In genomic region chr4:150601489-150601888, GRCm38 (mm10) we compare ENCODE assay signal across 29 mouse cellular contexts. TPM values are rescaled to one million over a fixed set of nuclear protein-coding genes. Genes with fewer than 3 reads are reported as not detected.
DNase-seq lines count a peak whose midpoint lies in the region; ATAC-seq lines count a peak whose summit lies in the region.
"Had no signal": no experiment of that assay in that cellular context is flagged by ENCODE, and none has a peak within 500 bp of the region (broad histone marks: within the 10 kb centered on the region; RNA-seq: fewer than 3 reads in every experiment).

No protein-coding gene starts in this region.

- no peak overlapping the region for H3K4me2 ChIP-seq in hindbrain, embryonic 14.5 days (replicated peaks)
- no peak overlapping the region for H3K4me2 ChIP-seq in hindbrain, embryonic 11.5 days (replicated peaks; ENCODE audit: low read depth, low read length)
- no peak overlapping the region for H3K4me2 ChIP-seq in midbrain, embryonic 12.5 days (replicated peaks)
- H3K4me2 ChIP-seq in midbrain, embryonic 11.5 days, result no peak overlapping the region
- H3K4me2 ChIP-seq in hindbrain, embryonic 16.5 days (ENCODE audit: low read length), result no peak overlapping the region
- H3K4me2 ChIP-seq in midbrain, embryonic 16.5 days (ENCODE audit: low read length), result no peak overlapping the region
- H3K4me2 ChIP-seq: embryonic facial prominence, embryonic 15.5 days; forebrain, embryonic 12.5 days; heart, embryonic 11.5 days; limb, embryonic 15.5 days; liver, embryonic 13.5 days had no signal

- 64% methylated on average over 10 of the region's 10 CpGs for WGBS in hindbrain, embryonic 14.5 days
- WGBS in hindbrain, embryonic 11.5 days, result 88% methylated on average over 10 of the region's 10 CpGs
- 76% methylated on average over 10 of the region's 10 CpGs for whole genome bisulfite sequencing in midbrain, embryonic 12.5 days
- WGBS in midbrain, embryonic 11.5 days, result 85% methylated on average over 10 of the region's 10 CpGs
- WGBS in hindbrain, embryonic 16.5 days, result 74% methylated on average over 10 of the region's 10 CpGs
- WGBS in midbrain, embryonic 16.5 days, result 49% methylated on average over 10 of the region's 10 CpGs

- no peak for DNase-seq in hindbrain, embryonic 14.5 days (ENCODE audit: low spot score)
- DNase-seq in hindbrain, embryonic 11.5 days (ENCODE audit: low spot score), result no peak
- no peak for DNase-seq in midbrain, embryonic 11.5 days (ENCODE audit: low spot score, missing footprints)
- DNase-seq in embryo, embryonic 10 days (ENCODE audit: low spot score), result no peak
- DNase-seq: adrenal gland, postnatal 36 days; cerebellum, adult 2 months; cerebellum, postnatal 14 days; gastrocnemius, postnatal 14 days; heart, adult 18-20 months; heart, postnatal 36 days; kidney, adult 18-20 months; kidney, postnatal 36 days; layer of hippocampus, postnatal 36 days; left cerebral cortex, postnatal 4 days; liver, embryonic 13.5 days; lung, adult 18-20 months; lung, postnatal 14 days; thymus, adult 2 months; thymus, postnatal 36 days had no signal

- H3K9ac ChIP-seq in hindbrain, embryonic 14.5 days, result no peak overlapping the region
- no peak overlapping the region for H3K9ac ChIP-seq in hindbrain, embryonic 11.5 days (ENCODE audit: low read depth, low read length)
- no peak overlapping the region for H3K9ac ChIP-seq in midbrain, embryonic 12.5 days (replicated peaks)
- H3K9ac ChIP-seq in midbrain, embryonic 11.5 days (ENCODE audit: low read length), result no peak overlapping the region
- no peak overlapping the region for H3K9ac ChIP-seq in hindbrain, embryonic 16.5 days (ENCODE audit: low read depth, low read length)
- H3K9ac ChIP-seq in midbrain, embryonic 16.5 days (ENCODE audit: low read depth, low read length), result 0 out of 2 replicates have a peak overlapping the region, but pooled peaks have one; percentile 25
- H3K9ac ChIP-seq: embryonic facial prominence, embryonic 15.5 days; forebrain, embryonic 12.5 days; limb, embryonic 15.5 days; liver, embryonic 13.5 days had no signal

- H3K36me3 ChIP-seq in hindbrain, embryonic 14.5 days (replicated peaks; ENCODE audit: control insufficient read depth, insufficient read depth), result no peaks in the 10 kb centered on the region
- H3K36me3 ChIP-seq in hindbrain, embryonic 11.5 days (ENCODE audit: control insufficient read depth, insufficient read depth, low read length), result no peaks in the 10 kb centered on the region
- no peaks in the 10 kb centered on the region for H3K36me3 ChIP-seq in midbrain, embryonic 12.5 days
- no peaks in the 10 kb centered on the region for H3K36me3 ChIP-seq in midbrain, embryonic 11.5 days (ENCODE audit: control insufficient read depth, insufficient read depth, low read length)
- no peaks in the 10 kb centered on the region for H3K36me3 ChIP-seq in hindbrain, embryonic 16.5 days (ENCODE audit: control insufficient read depth, insufficient read depth, low read length)
- no peaks in the 10 kb centered on the region for H3K36me3 ChIP-seq in midbrain, embryonic 16.5 days (ENCODE audit: control insufficient read depth, insufficient read depth, low read length)
- H3K36me3 ChIP-seq: embryonic facial prominence, embryonic 15.5 days; forebrain, embryonic 12.5 days; limb, embryonic 15.5 days had no signal

- H3K4me1 ChIP-seq in hindbrain, embryonic 14.5 days (replicated peaks; ENCODE audit: control insufficient read depth, insufficient read depth, low read length), result peaks cover 33% of the 10 kb centered on the region
- peaks cover 7% of the 10 kb centered on the region; the same call in 1 of the 2 replicates for H3K4me1 ChIP-seq in hindbrain, embryonic 11.5 days (replicated peaks; ENCODE audit: control insufficient read depth, insufficient read depth, low read length)
- H3K4me1 ChIP-seq in midbrain, embryonic 12.5 days, result peaks cover 35% of the 10 kb centered on the region
- H3K4me1 ChIP-seq in midbrain, embryonic 11.5 days (ENCODE audit: control insufficient read depth, insufficient read depth, low read length), result peaks cover 19% of the 10 kb centered on the region
- peaks cover 34% of the 10 kb centered on the region for H3K4me1 ChIP-seq in hindbrain, embryonic 16.5 days (ENCODE audit: control insufficient read depth, insufficient read depth, low read depth, low read length)
- peaks cover 35% of the 10 kb centered on the region for H3K4me1 ChIP-seq in midbrain, embryonic 16.5 days (ENCODE audit: control insufficient read depth, insufficient read depth, low read length)

- no peaks in the 10 kb centered on the region for H3K27me3 ChIP-seq in hindbrain, embryonic 14.5 days (ENCODE audit: control insufficient read depth, insufficient read depth, low read length)
- H3K27me3 ChIP-seq in hindbrain, embryonic 11.5 days (ENCODE audit: control insufficient read depth, insufficient read depth, low read length), result no peaks in the 10 kb centered on the region
- no peaks in the 10 kb centered on the region for H3K27me3 ChIP-seq in midbrain, embryonic 12.5 days
- H3K27me3 ChIP-seq in midbrain, embryonic 11.5 days (ENCODE audit: control insufficient read depth, insufficient read depth, low read length), result no peaks in the 10 kb centered on the region
- H3K27me3 ChIP-seq in hindbrain, embryonic 16.5 days (replicated peaks; ENCODE audit: control insufficient read depth, insufficient read depth, low read length), result no peaks in the 10 kb centered on the region
- H3K27me3 ChIP-seq in midbrain, embryonic 16.5 days (ENCODE audit: control insufficient read depth, insufficient read depth, low read depth, low read length), result no peaks in the 10 kb centered on the region
- H3K27me3 ChIP-seq: embryonic facial prominence, embryonic 15.5 days; limb, embryonic 15.5 days; liver, embryonic 13.5 days had no signal

- H3K27ac ChIP-seq in hindbrain, embryonic 14.5 days, result peak overlapping the region; percentile 72
- H3K27ac ChIP-seq in hindbrain, embryonic 11.5 days (ENCODE audit: low read depth, low read length), result no peak overlapping the region
- H3K27ac ChIP-seq in midbrain, embryonic 12.5 days (replicated peaks), result peak overlapping the region; percentile 39; the same call in 1 of the 2 replicates
- no peak overlapping the region for H3K27ac ChIP-seq in midbrain, embryonic 11.5 days (ENCODE audit: low read depth, low read length)
- peak overlapping the region; percentile 14; the same call in 1 of the 2 replicates for H3K27ac ChIP-seq in hindbrain, embryonic 16.5 days (ENCODE audit: low read depth, low read length)
- peak overlapping the region; percentile 70 for H3K27ac ChIP-seq in midbrain, embryonic 16.5 days (ENCODE audit: low read length)
- H3K27ac ChIP-seq: embryonic facial prominence, embryonic 10.5 days; embryonic facial prominence, embryonic 15.5 days; forebrain, embryonic 12.5 days; limb, embryonic 15.5 days; liver, embryonic 13.5 days had no signal

- no peak overlapping the region for H3K4me3 ChIP-seq in hindbrain, embryonic 14.5 days (replicated peaks; ENCODE audit: low read length)
- no peak overlapping the region for H3K4me3 ChIP-seq in hindbrain, embryonic 11.5 days (ENCODE audit: low read depth, low read length)
- no peak overlapping the region for H3K4me3 ChIP-seq in midbrain, embryonic 12.5 days
- H3K4me3 ChIP-seq in midbrain, embryonic 11.5 days (ENCODE audit: low read depth, low read length), result no peak overlapping the region
- no peak overlapping the region for H3K4me3 ChIP-seq in hindbrain, embryonic 16.5 days (ENCODE audit: low read length)
- H3K4me3 ChIP-seq in midbrain, embryonic 16.5 days (ENCODE audit: low read depth, low read length), result no peak overlapping the region
- H3K4me3 ChIP-seq: embryonic facial prominence, embryonic 10.5 days; embryonic facial prominence, embryonic 15.5 days; forebrain, embryonic 12.5 days; limb, embryonic 15.5 days; liver, embryonic 13.5 days had no signal

- H3K9me3 ChIP-seq in hindbrain, embryonic 14.5 days (ENCODE audit: control insufficient read depth, low read length), result no peaks in the 10 kb centered on the region
- no peaks in the 10 kb centered on the region for H3K9me3 ChIP-seq in hindbrain, embryonic 11.5 days (ENCODE audit: control insufficient read depth, low read length)
- H3K9me3 ChIP-seq in midbrain, embryonic 12.5 days, result no peaks in the 10 kb centered on the region
- H3K9me3 ChIP-seq in midbrain, embryonic 11.5 days (ENCODE audit: control insufficient read depth, low read length), result no peaks in the 10 kb centered on the region
- no peaks in the 10 kb centered on the region for H3K9me3 ChIP-seq in hindbrain, embryonic 16.5 days (ENCODE audit: control insufficient read depth, low read length)
- no peaks in the 10 kb centered on the region for H3K9me3 ChIP-seq in midbrain, embryonic 16.5 days (replicated peaks; ENCODE audit: control insufficient read depth, low read length, poor library complexity, severe bottlenecking)
- H3K9me3 ChIP-seq: embryonic facial prominence, embryonic 10.5 days; embryonic facial prominence, embryonic 15.5 days; forebrain, embryonic 12.5 days; limb, embryonic 15.5 days; liver, embryonic 13.5 days had no signal

- no peak for ATAC-seq in hindbrain, embryonic 14.5 days (ENCODE audit: low FRiP score)
- ATAC-seq in hindbrain, embryonic 11.5 days (ENCODE audit: low FRiP score), result no peak
- ATAC-seq in midbrain, embryonic 12.5 days (ENCODE audit: low FRiP score, low read depth), result no peak
- ATAC-seq in midbrain, embryonic 11.5 days (ENCODE audit: low FRiP score), result no peak
- ATAC-seq in hindbrain, embryonic 16.5 days, result no peak
- no peak for ATAC-seq in midbrain, embryonic 16.5 days
- ATAC-seq: CD4-positive, CD25-positive, alpha-beta regulatory T cell, adult 4 months had no signal

RNA-seq across cellular contexts. Expression of gene Slc45a1, which starts 50.5 kb away (rescaled TPM):
- 35.9 and 37.9 TPM in 2 replicates for polyA plus RNA-seq in hindbrain, embryonic 14.5 days (2014; fragmentation: Nextera tagmentation; extraction: Ambion mirVana)
- 5.6 and 7.8 TPM in 2 replicates for polyA plus RNA-seq in hindbrain, embryonic 11.5 days (2014; fragmentation: Nextera tagmentation; extraction: Ambion mirVana)
- polyA plus RNA-seq in midbrain, embryonic 12.5 days (2016; fragmentation: Nextera tagmentation; extraction: Ambion mirVana), result 7.8 and 9.8 TPM in 2 replicates
- 4.4 and 4.7 TPM in 2 replicates for polyA plus RNA-seq in midbrain, embryonic 11.5 days (2014; fragmentation: Nextera tagmentation; extraction: Ambion mirVana)
- polyA plus RNA-seq in hindbrain, embryonic 16.5 days (2015; fragmentation: Nextera tagmentation; extraction: Ambion mirVana), result 44.7 and 46.7 TPM in 2 replicates
- polyA plus RNA-seq in midbrain, embryonic 16.5 days (2015; fragmentation: Nextera tagmentation; extraction: Ambion mirVana), result 39.7 and 44.7 TPM in 2 replicates
- polyA plus RNA-seq: CD4-positive, CD25-positive, alpha-beta regulatory T cell, adult 4 months; heart, embryonic 16.5 days; liver, embryonic 13.5 days had no signal

Comparison
In these comparisons a context has a peak if more than half of its experiments do, and no peak if none do; other contexts are left out.
1. H3K27ac ChIP-seq: peak in hindbrain, embryonic 14.5 days (single experiment), midbrain, embryonic 12.5 days (single experiment), hindbrain, embryonic 16.5 days (single experiment) and midbrain, embryonic 16.5 days (single experiment); none in hindbrain, embryonic 11.5 days (single experiment) and midbrain, embryonic 11.5 days (single experiment).